Mouse (Mus musculus): ENCODE measurements around the gene B230104I21Rik. TPM values are rescaled to one million over a fixed set of nuclear protein-coding genes. Genes with fewer than 3 reads are reported as not detected.

The B230104I21Rik gene
- polyA plus RNA-seq, 1 experiment from 2014 or later, result 0.27 TPM

- DNase-seq (ENCODE audit: low spot score) (no peak), ATAC-seq (ENCODE audit: insufficient read depth, low FRiP score, low TSS enrichment) (0 out of 2 replicates have a peak, but pooled peaks have one; percentile 11)
- no peak overlapping the region for H3K9ac ChIP-seq (ENCODE audit: low read length)
- no peaks in the 10 kb centered on the region for H3K9me3 ChIP-seq (ENCODE audit: control insufficient read depth, low read length)
- H3K4me1 ChIP-seq (ENCODE audit: control insufficient read depth, insufficient read depth, low read length), result peaks cover 63% of the 10 kb centered on the region
- peak overlapping the region; percentile 51; the same call in 1 of the 2 replicates for H3K27ac ChIP-seq (ENCODE audit: low read depth, low read length)
- H3K27me3 ChIP-seq (ENCODE audit: control insufficient read depth, insufficient read depth, low read length), result peaks cover 8% of the 10 kb centered on the region; the same call in 1 of the 2 replicates
- H3K36me3 ChIP-seq (ENCODE audit: control insufficient read depth, insufficient read depth, low read length), result no peaks in the 10 kb centered on the region
- WGBS, result 51% methylated on average over 8 of the region's 8 CpGs
- H3K4me3 ChIP-seq (ENCODE audit: low read depth, low read length), result no peak overlapping the region
- H3K4me2 ChIP-seq (ENCODE audit: low read depth), result no peak overlapping the region
Measured at GRCm38 (mm10) chr4:154333300-154333699, 2.6 kb upstream of the B230104I21Rik start.

GRCm38 (mm10) chr4:154334699-154335402 is 1.1 kb upstream of the B230104I21Rik start:
- no peak overlapping the region for H3K9ac ChIP-seq (ENCODE audit: low read length)
- H3K4me3 ChIP-seq (ENCODE audit: low read depth, low read length), result no peak overlapping the region
- no peak overlapping the region for H3K27ac ChIP-seq (ENCODE audit: low read depth, low read length)
- DNase-seq (ENCODE audit: low spot score), result peak; percentile 57
- no peaks in the 10 kb centered on the region for H3K36me3 ChIP-seq (ENCODE audit: control insufficient read depth, insufficient read depth, low read length)
- 61% methylated on average over 46 of the region's 48 CpGs for WGBS
- 0 out of 2 replicates have a peak, but pooled peaks cover 4% of the 10 kb centered on the region for H3K27me3 ChIP-seq (ENCODE audit: control insufficient read depth, insufficient read depth, low read length)
- ATAC-seq (ENCODE audit: insufficient read depth, low FRiP score, low TSS enrichment), result no peak
- peaks cover 55% of the 10 kb centered on the region for H3K4me1 ChIP-seq (ENCODE audit: control insufficient read depth, insufficient read depth, low read length)
- H3K4me2 ChIP-seq (ENCODE audit: low read depth), result peak overlapping the region; percentile 18
- H3K9me3 ChIP-seq (ENCODE audit: control insufficient read depth, low read length), result no peaks in the 10 kb centered on the region

- 19% methylated on average over 10 of the region's 10 CpGs for WGBS
- Histone ChIP-seq H3K9me3 (ENCODE audit: control insufficient read depth, low read length) (no peaks in the 10 kb centered on the region), H3K27ac (ENCODE audit: low read depth, low read length) (peak overlapping the region; percentile 4; the same call in 1 of the 2 replicates), H3K27me3 (ENCODE audit: control insufficient read depth, insufficient read depth, low read length) (0 out of 2 replicates have a peak, but pooled peaks cover 3% of the 10 kb centered on the region), H3K4me2 (ENCODE audit: low read depth) (no peak overlapping the region), H3K36me3 (ENCODE audit: control insufficient read depth, insufficient read depth, low read length) (no peaks in the 10 kb centered on the region), H3K4me1 (ENCODE audit: control insufficient read depth, insufficient read depth, low read length) (peaks cover 37% of the 10 kb centered on the region), H3K9ac (ENCODE audit: low read length) (peak overlapping the region; percentile 2; the same call in 1 of the 2 replicates), H3K4me3 (ENCODE audit: low read depth, low read length) (no peak overlapping the region)
- ATAC-seq (ENCODE audit: insufficient read depth, low FRiP score, low TSS enrichment) (no peak), DNase-seq (ENCODE audit: low spot score) (peak; percentile 57)
Measured at GRCm38 (mm10) chr4:154336650-154337049, 723 bp downstream of the B230104I21Rik start.

GRCm38 (mm10) chr4:154346731-154347522 is 11.0 kb downstream of the B230104I21Rik start:
- Histone ChIP-seq H3K4me2 (ENCODE audit: low read depth) (no peak overlapping the region), H3K9me3 (ENCODE audit: control insufficient read depth, low read length) (no peaks in the 10 kb centered on the region), H3K27ac (ENCODE audit: low read depth, low read length) (peak overlapping the region; percentile 30; the same call in 1 of the 2 replicates), H3K9ac (ENCODE audit: low read length) (no peak overlapping the region), H3K36me3 (ENCODE audit: control insufficient read depth, insufficient read depth, low read length) (no peaks in the 10 kb centered on the region), H3K4me3 (ENCODE audit: low read depth, low read length) (no peak overlapping the region), H3K4me1 (ENCODE audit: control insufficient read depth, insufficient read depth, low read length) (peaks cover 21% of the 10 kb centered on the region), H3K27me3 (ENCODE audit: control insufficient read depth, insufficient read depth, low read length) (no peaks in the 10 kb centered on the region)
- 35% methylated on average over 19 of the region's 19 CpGs for whole genome bisulfite sequencing
- ATAC-seq (ENCODE audit: insufficient read depth, low FRiP score, low TSS enrichment) (peak; percentile 45), DNase-seq (ENCODE audit: low spot score) (peak; percentile 53)

GRCm38 (mm10) chr4:154348197-154348786 is 12.4 kb downstream of the B230104I21Rik start:
- peaks cover 21% of the 10 kb centered on the region for H3K4me1 ChIP-seq (ENCODE audit: control insufficient read depth, insufficient read depth, low read length)
- no peak overlapping the region for H3K27ac ChIP-seq (ENCODE audit: low read depth, low read length)
- no peaks in the 10 kb centered on the region for H3K36me3 ChIP-seq (ENCODE audit: control insufficient read depth, insufficient read depth, low read length)
- ATAC-seq (ENCODE audit: insufficient read depth, low FRiP score, low TSS enrichment), result no peak; the same call in 1 of the 2 replicates
- no peaks in the 10 kb centered on the region for H3K27me3 ChIP-seq (ENCODE audit: control insufficient read depth, insufficient read depth, low read length)
- H3K4me3 ChIP-seq (ENCODE audit: low read depth, low read length), result no peak overlapping the region
- no peak for DNase-seq (ENCODE audit: low spot score)
- WGBS, result 51% methylated on average over 11 of the region's 11 CpGs
- no peaks in the 10 kb centered on the region for H3K9me3 ChIP-seq (ENCODE audit: control insufficient read depth, low read length)
- H3K4me2 ChIP-seq (ENCODE audit: low read depth), result no peak overlapping the region
- no peak overlapping the region for H3K9ac ChIP-seq (ENCODE audit: low read length)

- DNase-seq (ENCODE audit: low spot score) (no peak), ATAC-seq (ENCODE audit: insufficient read depth, low FRiP score, low TSS enrichment) (no peak)
- Histone ChIP-seq H3K27me3 (ENCODE audit: control insufficient read depth, insufficient read depth, low read length) (no peaks in the 10 kb centered on the region), H3K9me3 (ENCODE audit: control insufficient read depth, low read length) (no peaks in the 10 kb centered on the region), H3K27ac (ENCODE audit: low read depth, low read length) (no peak overlapping the region), H3K9ac (ENCODE audit: low read length) (no peak overlapping the region), H3K36me3 (ENCODE audit: control insufficient read depth, insufficient read depth, low read length) (no peaks in the 10 kb centered on the region), H3K4me2 (ENCODE audit: low read depth) (no peak overlapping the region), H3K4me1 (ENCODE audit: control insufficient read depth, insufficient read depth, low read length) (peaks cover 10% of the 10 kb centered on the region), H3K4me3 (ENCODE audit: low read depth, low read length) (no peak overlapping the region)
- 79% methylated on average over 13 of the region's 13 CpGs for WGBS
Measured at GRCm38 (mm10) chr4:154352246-154352645, 16.3 kb downstream of the B230104I21Rik start.

GRCm38 (mm10) chr4:154355408-154355807 is 19.5 kb downstream of the B230104I21Rik start:
- H3K27ac ChIP-seq (ENCODE audit: low read depth, low read length), result no peak overlapping the region
- H3K4me3 ChIP-seq (ENCODE audit: low read depth, low read length), result no peak overlapping the region
- ATAC-seq (ENCODE audit: insufficient read depth, low FRiP score, low TSS enrichment) (no peak), DNase-seq (ENCODE audit: low spot score) (no peak)
- no peak overlapping the region for H3K4me2 ChIP-seq (ENCODE audit: low read depth)
- 93% methylated on average over 5 of the region's 5 CpGs for WGBS
- no peaks in the 10 kb centered on the region for H3K4me1 ChIP-seq (ENCODE audit: control insufficient read depth, insufficient read depth, low read length)
- H3K36me3 ChIP-seq (ENCODE audit: control insufficient read depth, insufficient read depth, low read length), result no peaks in the 10 kb centered on the region
- no peak overlapping the region for H3K9ac ChIP-seq (ENCODE audit: low read length)
- H3K27me3 ChIP-seq (ENCODE audit: control insufficient read depth, insufficient read depth, low read length), result no peaks in the 10 kb centered on the region
- H3K9me3 ChIP-seq (ENCODE audit: control insufficient read depth, low read length), result no peaks in the 10 kb centered on the region

- Histone ChIP-seq H3K4me1 (ENCODE audit: control insufficient read depth, insufficient read depth, low read length) (no peaks in the 10 kb centered on the region), H3K36me3 (ENCODE audit: control insufficient read depth, insufficient read depth, low read length) (no peaks in the 10 kb centered on the region), H3K4me2 (ENCODE audit: low read depth) (no peak overlapping the region), H3K27me3 (ENCODE audit: control insufficient read depth, insufficient read depth, low read length) (0 out of 2 replicates have a peak, but pooled peaks cover 2% of the 10 kb centered on the region), H3K9me3 (ENCODE audit: control insufficient read depth, low read length) (no peaks in the 10 kb centered on the region), H3K4me3 (ENCODE audit: low read depth, low read length) (no peak overlapping the region), H3K27ac (ENCODE audit: low read depth, low read length) (no peak overlapping the region), H3K9ac (ENCODE audit: low read length) (no peak overlapping the region)
- whole genome bisulfite sequencing, result 75% methylated on average over 5 of the region's 5 CpGs
- ATAC-seq (ENCODE audit: insufficient read depth, low FRiP score, low TSS enrichment) (no peak), DNase-seq (ENCODE audit: low spot score) (no peak)
Measured at GRCm38 (mm10) chr4:154358370-154358769, 22.4 kb downstream of the B230104I21Rik start.

Measured in neural tube, embryonic 11.5 days (tissue).